Mouse (Mus musculus): ENCODE measurements around the gene Tmem138.

DNA sequence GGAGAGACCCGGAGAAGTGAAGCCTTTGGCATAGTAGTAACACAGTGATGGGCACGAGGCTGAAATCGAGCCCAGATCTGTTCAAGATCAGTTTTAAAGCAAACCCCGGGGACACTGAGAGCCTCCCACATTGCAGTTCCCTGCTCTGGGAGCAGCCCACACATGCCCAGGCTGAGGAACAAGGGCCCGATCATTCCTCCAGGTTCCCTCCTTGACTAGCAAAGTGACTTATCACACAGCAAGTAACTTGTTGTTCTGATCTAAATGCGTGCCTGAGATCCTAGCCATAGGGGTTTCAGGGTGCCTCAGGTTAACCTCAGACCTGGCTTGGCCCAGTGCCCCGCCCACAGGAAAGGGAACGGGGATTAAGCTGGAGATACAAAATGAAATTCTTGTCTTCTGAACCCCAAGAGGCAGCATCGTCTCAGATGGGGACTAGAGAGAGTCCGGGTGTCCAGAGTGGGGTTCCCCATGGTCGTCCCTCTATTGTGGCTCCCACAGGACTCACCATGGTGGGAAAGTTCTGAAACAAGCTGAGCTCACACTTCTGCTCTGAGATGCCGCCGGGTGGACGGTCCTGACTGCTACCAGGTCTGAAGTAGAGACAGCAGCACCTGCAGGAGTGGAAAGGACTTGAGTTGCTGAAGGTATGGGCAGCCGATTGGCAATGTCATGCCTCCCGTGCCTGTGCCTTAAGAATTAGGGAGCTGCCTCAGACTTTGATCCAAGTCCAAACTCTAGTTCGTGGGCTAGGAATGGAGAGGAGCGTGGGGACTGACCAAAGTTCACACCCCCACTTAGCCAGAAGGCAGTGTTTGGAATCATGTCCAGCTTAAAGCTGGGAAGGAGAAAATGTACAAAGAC lies 26.7 kb upstream of the Tmem138 start:
- TF ChIP-seq CTCF (IDR thresholded peaks at IDR 0.05; ENCODE audit: low read depth, low read length), result no peak
- TF ChIP-seq POLR2A (IDR thresholded peaks at IDR 0.05; ENCODE audit: borderline replicate concordance, low read depth, low read length), result no peak

Measured in bone marrow macrophage, adult 2 months (primary cell).